Mouse (Mus musculus): ENCODE data around the gene Gm20388.

- TF ChIP-seq CTCF (IDR thresholded peaks at IDR 0.05; ENCODE audit: low read depth) (no peak), EP300 (IDR thresholded peaks at IDR 0.05; ENCODE audit: low read depth) (no peak)
Observed at GRCm38 (mm10) chr8:121192451-121192850, 1281.8 kb downstream of the Gm20388 start.

All from liver, embryonic 14.5 days (tissue).